Mouse (Mus musculus) bone marrow macrophage, adult 2 months (primary cell): ENCODE results near the gene Golph3. TPM values are rescaled to one million over a fixed set of nuclear protein-coding genes. Genes with fewer than 3 reads are reported as not detected.

Source experiments
- H3K27ac ChIP-seq: 2 replicates; pipeline ENCODE4 v1.5.1; 2012; ENCODE audit warnings: low read depth, low read length; ENCODE audit not compliant: insufficient read depth
- H3K4me1 ChIP-seq: 2 replicates; pipeline ENCODE4 v1.6.1; 2012; ENCODE audit warnings: low read length; ENCODE audit not compliant: control insufficient read depth, insufficient read depth
- H3K4me3 ChIP-seq: 2 replicates; pipeline ENCODE4 v1.5.1; 2012; ENCODE audit warnings: mild to moderate bottlenecking, low read length, moderate library complexity; ENCODE audit not compliant: insufficient read depth
- CTCF ChIP-seq: IDR thresholded peaks from 2 replicates; pipeline ENCODE4 v1.5.1; 2012; ENCODE audit warnings: low read depth, mild to moderate bottlenecking, low read length, moderate library complexity
- POLR2A ChIP-seq: IDR thresholded peaks from 2 replicates; pipeline ENCODE4 v1.6.1; 2012; ENCODE audit warnings: mild to moderate bottlenecking, low read depth, low read length, borderline replicate concordance
- polyA plus RNA-seq: library from polyadenylated mRNA; stranded (reverse); fragments of >200 nt; gene quantifications from 2 replicates; pipeline ENCODE4 v1.2.4, GENCODE M21; 2012; ENCODE audit not compliant: missing spikeins, insufficient read depth, insufficient read length

Gene Golph3
- polyA plus RNA-seq, 1 experiment: 99.3 TPM

DNA sequence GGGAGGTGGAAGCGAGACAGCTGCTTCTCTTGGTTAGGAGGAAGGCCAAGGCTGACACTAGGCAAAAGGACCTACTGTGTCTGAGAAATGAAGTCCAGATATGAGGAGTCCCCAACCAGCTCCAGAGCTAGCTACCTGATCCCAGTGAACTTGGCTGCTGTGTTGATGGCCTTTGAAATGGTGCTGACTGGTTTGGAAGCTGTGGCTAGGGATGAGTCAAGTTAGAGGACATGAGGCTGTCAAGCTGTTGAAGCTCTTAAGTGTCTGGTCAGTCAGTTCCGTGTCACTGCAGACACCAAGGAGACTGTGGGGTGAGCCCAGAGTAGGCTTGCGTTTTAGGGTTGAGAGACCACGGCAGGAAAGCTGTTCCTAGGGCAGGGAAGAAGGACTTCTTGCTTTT, 13.1 kb downstream of the Golph3 start:
- no peak overlapping the region for H3K27ac ChIP-seq
- no peak for TF ChIP-seq POLR2A
- no peak for TF ChIP-seq CTCF

DNA sequence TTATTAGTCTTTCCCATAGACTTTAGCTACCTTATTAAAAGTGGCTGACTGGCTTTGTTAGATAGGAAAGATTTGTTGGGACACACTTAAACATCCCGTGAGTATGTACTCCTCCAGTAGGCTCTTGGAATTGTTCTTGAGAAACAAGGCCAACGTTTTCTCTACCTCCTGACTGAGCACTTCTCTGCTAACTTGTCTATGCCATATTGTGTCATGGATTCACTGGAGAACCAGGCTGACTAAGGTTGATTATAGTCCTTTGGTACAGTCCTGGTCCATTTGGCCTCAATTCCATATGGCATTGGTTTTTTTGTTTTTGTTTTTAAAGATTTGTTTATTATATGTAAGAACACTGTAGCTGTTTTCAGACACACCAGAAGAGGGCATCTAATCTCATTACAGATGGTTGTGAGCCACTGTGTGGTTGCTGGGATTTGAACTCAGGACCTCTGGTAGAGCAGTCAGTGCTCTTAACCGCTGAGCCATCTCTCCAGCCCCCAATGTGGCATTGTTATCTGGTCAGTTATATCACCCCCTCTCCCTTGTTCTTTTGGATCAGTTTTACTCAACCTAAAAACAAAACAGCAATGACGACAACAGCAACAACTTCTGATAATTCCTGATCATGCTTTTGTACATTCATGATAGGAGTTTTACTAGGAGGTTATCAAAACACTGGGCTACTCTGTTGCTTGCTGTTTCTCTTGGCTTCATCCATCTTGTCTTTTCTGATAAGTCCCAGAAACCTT, 16.0 kb downstream of the Golph3 start:
- Histone ChIP-seq H3K27ac (no peak overlapping the region), H3K4me1 (peaks cover 4% of the 10 kb centered on the region), H3K4me3 (no peak overlapping the region)
- TF ChIP-seq CTCF (no peak), POLR2A (no peak)

More for the DNA sequence above, 13.1 kb downstream of the Golph3 start:
- H3K4me3 ChIP-seq: no peak overlapping the region
- H3K4me1 ChIP-seq: peaks cover 18% of the 10 kb centered on the region

DNA sequence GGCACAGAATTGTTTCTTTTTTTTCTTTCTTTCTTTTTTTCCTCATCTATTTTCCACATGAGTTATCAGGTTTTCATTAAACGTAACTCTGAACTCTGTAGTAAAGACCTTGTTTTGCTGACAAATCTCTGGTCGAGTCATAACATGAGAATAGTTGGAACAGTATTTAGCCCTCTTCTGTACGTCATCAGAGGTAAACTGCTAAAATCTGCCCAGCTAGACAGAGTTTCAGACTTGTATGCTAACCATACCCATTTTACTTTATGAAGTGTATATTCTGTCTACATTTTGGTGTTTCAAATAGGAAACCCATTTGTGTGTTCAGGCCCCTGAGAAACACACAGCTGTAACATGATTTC, 16.5 kb downstream of the Golph3 start:
- TF ChIP-seq POLR2A (no peak), CTCF (no peak)
- Histone ChIP-seq H3K27ac (no peak overlapping the region), H3K4me3 (no peak overlapping the region), H3K4me1 (peaks cover 4% of the 10 kb centered on the region)

DNA sequence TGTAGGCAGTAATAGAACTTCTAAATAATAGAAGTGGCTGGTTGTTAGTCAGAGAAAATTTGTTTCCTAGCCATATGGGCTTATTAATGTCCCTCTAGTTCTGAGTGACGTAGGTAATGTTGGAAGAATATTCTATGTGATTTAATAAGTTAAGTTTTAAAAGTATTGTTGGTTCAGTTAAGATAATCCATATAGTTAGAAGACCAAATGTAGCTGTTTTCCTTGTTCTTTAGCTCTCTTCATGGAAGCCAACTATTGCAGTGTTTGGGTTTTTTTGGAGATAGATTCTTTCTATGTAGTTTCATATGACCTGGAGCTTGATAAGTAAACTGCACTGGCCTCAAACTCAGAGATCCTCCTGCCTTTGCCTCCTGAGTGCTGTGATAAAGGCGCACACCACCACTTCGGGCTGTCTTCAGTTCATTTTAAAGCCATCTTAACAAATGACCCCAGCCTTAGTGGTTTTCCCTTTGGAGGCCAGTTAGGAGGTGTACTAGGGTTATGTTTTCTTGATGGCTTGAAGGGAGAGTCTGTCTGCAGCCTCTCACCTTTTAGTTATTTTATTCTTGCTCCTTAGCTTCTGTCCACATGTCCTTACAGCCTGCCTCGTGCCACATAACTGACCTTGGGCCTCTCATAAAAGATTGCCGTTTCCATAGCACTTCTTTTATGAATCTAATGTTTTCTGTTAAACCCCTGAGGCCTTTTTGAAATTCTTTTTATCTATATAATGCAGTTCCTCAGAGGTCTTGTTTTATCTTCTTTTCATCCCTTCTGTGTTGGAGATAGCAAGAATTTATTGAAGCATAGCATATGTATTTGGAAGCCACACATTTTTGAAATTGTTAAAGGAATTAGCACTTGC, 19.5 kb downstream of the Golph3 start:
- Histone ChIP-seq H3K4me3 (no peak overlapping the region), H3K4me1 (peaks cover 2% of the 10 kb centered on the region; the same call in 1 of the 2 replicates), H3K27ac (no peak overlapping the region)
- no peak for TF ChIP-seq POLR2A
- no peak for TF ChIP-seq CTCF

DNA sequence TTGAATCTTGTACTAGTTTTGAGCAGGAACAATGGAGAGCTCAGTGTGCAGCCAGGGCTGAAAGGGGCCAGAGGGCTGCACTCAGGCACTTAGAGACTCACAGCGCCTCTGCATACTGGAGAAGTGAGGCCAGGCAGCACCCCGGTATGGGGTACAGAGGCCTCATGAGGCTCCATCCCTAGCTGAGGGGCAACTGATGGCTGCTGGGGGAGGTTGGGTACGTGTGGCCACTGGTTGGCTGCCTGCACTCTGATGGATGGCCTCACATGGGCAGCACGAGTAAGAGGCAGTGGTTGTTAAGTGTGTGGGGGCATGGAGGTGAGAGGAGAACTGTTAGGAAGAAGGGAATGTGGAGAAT, 20.1 kb downstream of the Golph3 start:
- Histone ChIP-seq H3K27ac (no peak overlapping the region), H3K4me3 (no peak overlapping the region)

DNA sequence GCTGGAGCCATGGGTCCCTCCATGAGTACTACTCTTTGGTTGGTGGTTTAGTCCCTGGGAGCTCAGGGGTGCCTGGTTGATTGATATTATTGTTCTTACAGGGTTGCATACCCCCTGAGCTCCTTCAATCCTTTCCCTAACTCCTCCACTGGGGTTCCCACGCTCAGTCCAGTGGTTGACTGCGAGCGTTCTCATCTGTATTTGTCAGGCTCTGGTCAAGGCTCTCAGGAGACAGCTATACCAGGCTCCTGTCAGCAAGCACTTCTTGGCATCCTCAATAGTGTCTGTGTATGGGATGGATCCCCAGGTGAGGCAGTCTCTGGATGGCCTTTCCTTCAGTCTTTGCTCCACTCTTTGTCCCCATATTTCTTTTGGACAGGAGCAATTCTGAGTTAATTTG, 25.7 kb downstream of the Golph3 start:
- no peak for TF ChIP-seq POLR2A
- TF ChIP-seq CTCF: no peak
- Histone ChIP-seq H3K4me1 (peaks cover 9% of the 10 kb centered on the region), H3K27ac (no peak overlapping the region), H3K4me3 (no peak overlapping the region)

More for the DNA sequence above, 20.1 kb downstream of the Golph3 start:
- TF ChIP-seq CTCF (no peak), POLR2A (no peak)
- H3K4me1 ChIP-seq: peaks cover 2% of the 10 kb centered on the region; the same call in 1 of the 2 replicates

DNA sequence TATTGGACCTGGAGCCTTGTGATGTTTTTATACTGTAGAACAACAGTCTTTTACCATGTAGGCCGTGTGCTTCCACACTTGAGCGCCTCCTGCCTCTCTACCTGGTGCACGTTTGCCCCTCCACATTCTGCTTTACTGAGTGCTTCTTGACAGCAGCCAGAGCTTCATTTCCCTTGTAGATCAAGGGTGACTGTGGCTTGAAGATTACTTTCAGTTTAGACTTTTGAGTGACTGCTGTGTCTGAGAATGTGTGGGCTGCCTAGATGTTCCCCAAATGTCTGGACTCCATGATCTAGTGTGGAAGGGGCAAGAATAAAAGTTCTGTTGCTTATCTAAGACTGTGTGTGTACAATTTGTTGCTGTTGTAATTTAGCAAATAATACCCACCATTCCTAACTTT, 27.7 kb downstream of the Golph3 start:
- TF ChIP-seq CTCF (no peak), POLR2A (no peak)

DNA sequence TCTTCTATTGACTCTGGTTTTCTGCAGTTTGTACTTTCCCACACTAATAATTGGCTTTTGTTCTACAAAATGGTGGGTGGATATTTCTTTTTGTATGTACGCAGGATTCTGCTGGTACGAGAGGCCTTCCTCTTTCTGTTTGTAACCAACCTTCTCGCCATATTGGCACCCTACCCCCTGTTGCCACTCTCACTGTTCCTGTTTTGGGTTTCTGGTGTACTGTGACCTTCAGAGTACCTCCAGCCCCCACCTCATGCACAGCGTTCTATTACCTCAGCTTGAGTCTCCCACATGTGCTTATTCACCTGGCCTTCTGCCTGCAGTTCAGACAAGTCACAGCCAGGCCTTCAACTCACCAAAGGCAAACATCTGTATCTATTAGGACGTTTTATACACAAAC, 28.6 kb downstream of the Golph3 start:
- Histone ChIP-seq H3K27ac (no peak overlapping the region), H3K4me3 (no peak overlapping the region), H3K4me1 (peaks cover 8% of the 10 kb centered on the region)
- TF ChIP-seq POLR2A (no peak), CTCF (no peak)

More for the DNA sequence above, 27.7 kb downstream of the Golph3 start:
- no peak overlapping the region for H3K27ac ChIP-seq
- H3K4me3 ChIP-seq: no peak overlapping the region
- H3K4me1 ChIP-seq: peaks cover 9% of the 10 kb centered on the region

DNA sequence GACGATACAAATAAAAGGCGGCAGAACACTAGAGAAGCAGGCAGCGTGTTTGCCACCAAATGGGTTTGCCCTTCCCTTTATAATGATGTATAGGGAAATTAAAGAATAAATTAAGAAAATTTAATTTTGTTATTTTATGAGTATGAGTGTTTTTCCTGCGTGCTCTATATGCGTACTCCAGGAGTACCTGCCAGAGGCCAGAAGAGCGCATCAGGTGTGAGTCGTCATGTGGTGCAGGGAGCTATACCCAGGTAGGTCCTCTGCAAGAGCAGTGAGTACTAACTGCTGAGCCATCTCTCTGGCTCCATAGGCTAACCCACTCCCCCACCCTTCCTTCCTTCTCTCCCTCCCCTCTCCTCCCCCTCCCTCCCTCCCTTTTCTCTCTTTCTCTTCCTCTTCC, 30.2 kb downstream of the Golph3 start:
- Histone ChIP-seq H3K4me3 (no peak overlapping the region), H3K4me1 (peaks cover 8% of the 10 kb centered on the region), H3K27ac (no peak overlapping the region)
- TF ChIP-seq POLR2A (no peak), CTCF (no peak)

DNA sequence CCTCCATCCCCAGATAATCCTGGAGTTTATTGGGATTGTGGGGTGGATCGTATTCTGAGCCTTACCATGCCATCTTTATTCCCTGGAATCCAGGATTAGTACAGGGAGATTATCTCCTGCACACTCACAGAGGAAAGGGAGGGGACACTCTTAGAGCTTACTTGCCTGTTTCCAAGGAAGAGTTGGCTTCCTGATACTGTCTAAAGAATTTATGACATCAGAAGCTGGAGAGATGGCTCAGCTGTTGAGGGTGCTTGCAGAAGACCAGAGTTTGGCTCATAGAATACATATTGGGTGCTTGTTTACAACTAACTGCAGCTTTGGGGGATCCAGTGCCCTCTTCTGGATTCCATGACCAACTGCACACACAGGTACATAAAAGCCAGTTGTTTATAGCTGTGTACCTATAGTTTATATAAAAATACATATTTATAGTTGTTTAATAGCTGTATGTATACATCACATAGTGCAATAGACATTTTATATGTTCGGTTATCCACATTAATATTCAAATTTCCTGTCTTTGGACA, 33.1 kb downstream of the Golph3 start:
- Histone ChIP-seq H3K4me1 (0 out of 2 replicates have a peak, but pooled peaks cover 2% of the 10 kb centered on the region), H3K27ac (no peak overlapping the region), H3K4me3 (no peak overlapping the region)
- TF ChIP-seq POLR2A (no peak), CTCF (no peak)

DNA sequence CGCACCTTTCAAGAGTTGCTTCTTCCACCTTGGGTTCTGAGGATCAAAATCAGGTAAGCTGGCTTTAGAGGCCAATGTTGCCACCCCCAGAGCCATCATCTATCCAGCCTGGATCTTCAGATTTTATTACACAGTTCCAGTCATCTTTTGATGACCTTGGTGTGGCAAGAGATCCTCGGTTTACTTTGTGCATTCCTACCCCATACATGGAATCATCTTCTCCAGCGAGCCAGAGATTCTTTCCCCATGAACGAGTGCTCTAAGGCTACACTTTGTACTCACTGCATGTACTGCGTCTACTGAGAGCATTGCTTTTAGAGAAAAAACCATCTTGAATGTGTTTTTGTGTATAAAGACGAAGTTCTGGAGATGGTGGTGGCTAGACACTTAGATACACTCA, 34.0 kb downstream of the Golph3 start:
- Histone ChIP-seq H3K4me1 (0 out of 2 replicates have a peak, but pooled peaks cover 2% of the 10 kb centered on the region), H3K4me3 (no peak overlapping the region), H3K27ac (no peak overlapping the region)
- no peak for TF ChIP-seq CTCF
